Mouse (Mus musculus) G1E (cell line): ENCODE measurements around the gene Sh3rf1. TPM values are rescaled to one million over a fixed set of nuclear protein-coding genes. Genes with fewer than 3 reads are reported as not detected.

ENCODE experiments used
- ATAC-seq: 2 replicates; pipeline ENCODE4 v1.8.0; 2016; ENCODE audit warnings: mild to moderate bottlenecking; ENCODE audit not compliant: insufficient number of reproducible peaks, poor library complexity, low FRiP score, severe bottlenecking; ENCODE audit errors: extremely low read depth
- DNase-seq: peaks from one replicate; pipeline ENCODE4 v3.0.0; 2012; ENCODE audit warnings: low spot score
- H3K27me3 ChIP-seq: 2 replicates; pipeline ENCODE4 v1.6.1; 2012; ENCODE audit warnings: mild to moderate bottlenecking, low read length, inconsistent platforms; ENCODE audit not compliant: insufficient read depth
- H3K36me3 ChIP-seq: replicated peaks from 2 replicates; pipeline ENCODE3; 2012; ENCODE audit warnings: mild to moderate bottlenecking, inconsistent platforms
- H3K4me1 ChIP-seq: 2 replicates; pipeline ENCODE4 v1.6.1; 2012; ENCODE audit warnings: low read depth, low read length, inconsistent platforms, mixed read lengths; ENCODE audit not compliant: insufficient read depth
- H3K4me3 ChIP-seq: 2 replicates; pipeline ENCODE4 v1.5.1; 2012; ENCODE audit warnings: low read depth, mild to moderate bottlenecking, inconsistent platforms, low read length, moderate library complexity, mixed read lengths
- H3K9me3 ChIP-seq: replicated peaks from 2 replicates; pipeline ENCODE4 v1.6.1; 2012; ENCODE audit warnings: inconsistent platforms
- CTCF ChIP-seq: IDR thresholded peaks from 2 replicates; pipeline ENCODE4 v1.5.1; 2012; ENCODE audit warnings: low read depth, low read length, inconsistent platforms, mixed read lengths
- GATA1 ChIP-seq: IDR thresholded peaks from 2 replicates; pipeline ENCODE4 v1.6.1; 2012; ENCODE audit warnings: borderline replicate concordance, low read length, inconsistent platforms, mixed read lengths
- GATA2 ChIP-seq: IDR thresholded peaks from 2 replicates; pipeline ENCODE4 v1.6.1; 2012; ENCODE audit warnings: low read depth, low read length, inconsistent platforms, borderline replicate concordance
- POLR2AphosphoS5 ChIP-seq: IDR thresholded peaks from 2 replicates; pipeline ENCODE4 v1.6.1; 2012; ENCODE audit warnings: low read depth, low read length, inconsistent platforms; ENCODE audit not compliant: insufficient replicate concordance
- TAL1 ChIP-seq: conservative IDR thresholded peaks from 2 replicates; pipeline ENCODE4 v1.6.1; 2012; ENCODE audit warnings: low read depth, low read length, inconsistent platforms, mixed read lengths
- polyA plus RNA-seq: library from polyadenylated mRNA; stranded (reverse); fragments of >175 nt; gene quantifications from 2 replicates; pipeline ENCODE4 v1.2.3, GENCODE M21; 2012
- total RNA-seq, 2 experiments: library from RNA; stranded (forward) in 1 of 2; stranded (reverse) in 1 of 2; fragments of 200-1000 nt in 1 of 2; fragments of >200 nt in 1 of 2; fragmentation: Nextera tagmentation in 1 of 2; gene quantifications; 2 replicates each; pipeline ENCODE4 v1.2.3; 2014 to 2017

Sh3rf1 gene
- total and polyA plus RNA-seq, 3 experiments, result 2.3 to 4.0 (median 2.6) TPM

GRCm38 (mm10) chr8:61378847-61379698 lies 155.4 kb downstream of the Sh3rf1 start:
- Histone ChIP-seq H3K4me3 (no peak overlapping the region), H3K9me3 (no peaks in the 10 kb centered on the region), H3K27me3 (no peaks in the 10 kb centered on the region), H3K36me3 (peaks cover under 1% of the 10 kb centered on the region), H3K4me1 (peaks cover 2% of the 10 kb centered on the region; the same call in 1 of the 2 replicates)
- ATAC-seq (no peak), DNase-seq (no peak)
- TF ChIP-seq POLR2AphosphoS5, result no peak
- TF ChIP-seq TAL1, result no peak
- no peak for TF ChIP-seq GATA2
- TF ChIP-seq GATA1, result no peak
- TF ChIP-seq CTCF, result no peak

- ATAC-seq (no peak; the same call in 1 of the 2 replicates), DNase-seq (peak; percentile 56)
These were observed 160.9 kb downstream of the Sh3rf1 start for GRCm38 (mm10) chr8:61384536-61384935.

GRCm38 (mm10) chr8:61385502-61386191 lies 162.0 kb downstream of the Sh3rf1 start:
- TF ChIP-seq TAL1 (no peak), GATA1 (no peak), GATA2 (no peak)
- Histone ChIP-seq H3K4me3 (no peak overlapping the region), H3K9me3 (no peaks in the 10 kb centered on the region), H3K36me3 (peaks cover 2% of the 10 kb centered on the region), H3K27me3 (no peaks in the 10 kb centered on the region), H3K4me1 (peaks cover 8% of the 10 kb centered on the region)
- ATAC-seq (no peak), DNase-seq (no peak)

More at GRCm38 (mm10) chr8:61384536-61384935, 160.9 kb downstream of the Sh3rf1 start:
- Histone ChIP-seq H3K4me3 (no peak overlapping the region), H3K4me1 (peaks cover 8% of the 10 kb centered on the region), H3K36me3 (peaks cover 2% of the 10 kb centered on the region), H3K27me3 (no peaks in the 10 kb centered on the region), H3K9me3 (no peaks in the 10 kb centered on the region)
- no peak for TF ChIP-seq GATA1
- TF ChIP-seq TAL1, result no peak
- TF ChIP-seq CTCF, result peak; percentile 60

- Histone ChIP-seq H3K36me3 (peaks cover 2% of the 10 kb centered on the region), H3K4me3 (no peak overlapping the region), H3K27me3 (no peaks in the 10 kb centered on the region; the same call in 1 of the 2 replicates), H3K9me3 (no peaks in the 10 kb centered on the region), H3K4me1 (peaks cover 10% of the 10 kb centered on the region)
- no peak for TF ChIP-seq TAL1
- DNase-seq (no peak), ATAC-seq (no peak)
These were observed 163.0 kb downstream of the Sh3rf1 start for GRCm38 (mm10) chr8:61386645-61387044.

- Histone ChIP-seq H3K9me3 (no peaks in the 10 kb centered on the region), H3K27me3 (no peaks in the 10 kb centered on the region; the same call in 1 of the 2 replicates), H3K4me3 (no peak overlapping the region), H3K4me1 (peaks cover 18% of the 10 kb centered on the region), H3K36me3 (peaks cover 2% of the 10 kb centered on the region)
- DNase-seq (no peak), ATAC-seq (no peak)
- TF ChIP-seq POLR2AphosphoS5 (no peak), GATA1 (no peak), CTCF (no peak), TAL1 (no peak), GATA2 (no peak)
These were observed 163.9 kb downstream of the Sh3rf1 start for GRCm38 (mm10) chr8:61387501-61387963.

GRCm38 (mm10) chr8:61388341-61388740 lies 164.7 kb downstream of the Sh3rf1 start:
- Histone ChIP-seq H3K4me3 (no peak overlapping the region), H3K9me3 (no peaks in the 10 kb centered on the region), H3K36me3 (peaks cover 2% of the 10 kb centered on the region), H3K4me1 (peaks cover 23% of the 10 kb centered on the region), H3K27me3 (no peaks in the 10 kb centered on the region; the same call in 1 of the 2 replicates)
- DNase-seq, result no peak
- ATAC-seq, result no peak
- TF ChIP-seq GATA1, result no peak
- TF ChIP-seq CTCF, result no peak
- no peak for TF ChIP-seq GATA2
- no peak for TF ChIP-seq TAL1
- TF ChIP-seq POLR2AphosphoS5, result no peak
